Mouse (Mus musculus) erythroblast, adult 5-6 weeks (primary cell): ENCODE results near the gene Plxdc1. TPM values are rescaled to one million over a fixed set of nuclear protein-coding genes. Genes with fewer than 3 reads are reported as not detected.

ENCODE experiments used
- ATAC-seq: replicated peaks from 2 replicates; pipeline ENCODE4 v1.8.0; 2016; ENCODE audit warnings: moderate number of reproducible peaks, mild to moderate bottlenecking, moderate TSS enrichment, inconsistent platforms; ENCODE audit not compliant: poor library complexity, low FRiP score, severe bottlenecking
- total RNA-seq, 2 experiments: library from RNA; stranded (forward) in 1 of 2; stranded (reverse) in 1 of 2; fragments of 150-400 nt in 1 of 2; fragments of 200-764, 138-1000 nt in 1 of 2; gene quantifications; 2 replicates each; pipeline versions ENCODE4 v1.2.3 to v1.2.4; 2015 to 2017; ENCODE audit warnings: low replicate concordance in 2 of 2

Gene Plxdc1
- total RNA-seq, 2 experiments from 2014 or later, result 1.0 TPM; not detected in 1

GRCm38 (mm10) chr11:97936758-97937157 lies 49.5 kb downstream of the Plxdc1 start:
- peak; percentile 64; the same call in 1 of the 2 replicates for ATAC-seq

GRCm38 (mm10) chr11:97935913-97936575 lies 50.2 kb downstream of the Plxdc1 start:
- ATAC-seq, result peak; percentile 76

GRCm38 (mm10) chr11:97933553-97933952 lies 52.7 kb downstream of the Plxdc1 start:
- no peak for ATAC-seq

GRCm38 (mm10) chr11:97928905-97929304 lies 57.3 kb downstream of the Plxdc1 start:
- ATAC-seq, result no peak

- no peak for ATAC-seq
These were observed 62.0 kb downstream of the Plxdc1 start for GRCm38 (mm10) chr11:97924217-97924616.

- ATAC-seq, result no peak
These were observed 62.6 kb downstream of the Plxdc1 start for GRCm38 (mm10) chr11:97923639-97924038.

GRCm38 (mm10) chr11:97915974-97916503 lies 70.2 kb downstream of the Plxdc1 start:
- ATAC-seq, result no peak

GRCm38 (mm10) chr11:97915471-97915870 lies 70.8 kb downstream of the Plxdc1 start:
- no peak for ATAC-seq

- ATAC-seq, result no peak
These were observed 73.1 kb downstream of the Plxdc1 start for GRCm38 (mm10) chr11:97913111-97913510.

GRCm38 (mm10) chr11:97908634-97909348 lies 77.5 kb downstream of the Plxdc1 start:
- no peak for ATAC-seq

GRCm38 (mm10) chr11:97907935-97908334 lies 78.3 kb downstream of the Plxdc1 start:
- ATAC-seq, result no peak

- ATAC-seq, result no peak
These were observed 79.3 kb downstream of the Plxdc1 start for GRCm38 (mm10) chr11:97906905-97907304.

- no peak for ATAC-seq
These were observed 80.3 kb downstream of the Plxdc1 start for GRCm38 (mm10) chr11:97905941-97906340.

GRCm38 (mm10) chr11:97905540-97905939 lies 80.7 kb downstream of the Plxdc1 start:
- no peak for ATAC-seq

- ATAC-seq, result no peak
These were observed 81.4 kb downstream of the Plxdc1 start for GRCm38 (mm10) chr11:97904801-97905200.

- no peak for ATAC-seq
These were observed 84.4 kb downstream of the Plxdc1 start for GRCm38 (mm10) chr11:97901806-97902205.

GRCm38 (mm10) chr11:97899822-97900221 lies 86.4 kb downstream of the Plxdc1 start:
- peak; percentile 91 for ATAC-seq

GRCm38 (mm10) chr11:97897568-97898185 lies 88.6 kb downstream of the Plxdc1 start:
- ATAC-seq, result no peak

GRCm38 (mm10) chr11:97896655-97897054 lies 89.6 kb downstream of the Plxdc1 start:
- ATAC-seq, result no peak

- ATAC-seq, result no peak
These were observed 94.4 kb downstream of the Plxdc1 start for GRCm38 (mm10) chr11:97891821-97892220.
